22 mouse cellular contexts compared by ENCODE assay signal in the genomic region with DNA sequence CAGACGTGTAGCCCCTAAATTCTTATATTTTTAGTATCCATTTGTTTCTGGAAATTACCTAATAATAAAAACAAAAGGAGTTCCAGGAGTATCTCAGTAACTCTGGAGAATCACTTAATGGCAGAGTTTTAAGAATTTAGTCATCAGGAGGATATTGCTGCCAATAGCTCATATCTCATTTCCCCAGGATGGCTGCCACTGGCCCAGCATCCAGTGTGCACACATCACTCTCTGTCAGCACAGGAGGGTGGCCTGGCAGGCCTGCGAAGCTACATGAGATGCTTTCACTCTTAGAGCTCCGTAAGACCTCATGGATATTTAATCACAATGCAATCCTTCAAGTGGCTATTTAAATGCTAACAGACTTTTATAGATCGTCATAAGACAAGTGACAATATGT. TPM values are rescaled to one million over a fixed set of nuclear protein-coding genes. Genes with fewer than 3 reads are reported as not detected.
DNase-seq lines count a peak whose midpoint lies in the region; ATAC-seq lines count a peak whose summit lies in the region.
"Had no signal": no experiment of that assay in that cellular context is flagged by ENCODE, and none has a peak within 500 bp of the region (broad histone marks: within the 10 kb centered on the region; RNA-seq: fewer than 3 reads in every experiment).

No protein-coding gene starts in this region.

- H3K9ac ChIP-seq in intestine, embryonic 16.5 days (ENCODE audit: low read depth, low read length): no peak overlapping the region
- H3K9ac ChIP-seq: embryonic facial prominence, embryonic 13.5 days; hindbrain, embryonic 12.5 days; midbrain, embryonic 12.5 days had no signal

- intact Hi-C loops in heart, postnatal 14 days (cut with DNase I): no loop called here

- no peak overlapping the region for H3K4me2 ChIP-seq in intestine, embryonic 16.5 days (ENCODE audit: low read depth, low read length)
- H3K4me2 ChIP-seq: embryonic facial prominence, embryonic 13.5 days; hindbrain, embryonic 12.5 days; liver, embryonic 11.5 days; midbrain, embryonic 12.5 days had no signal

- H3K4me1 ChIP-seq in heart, embryonic 10.5 days: peaks cover 24% of the 10 kb centered on the region
- H3K4me1 ChIP-seq in intestine, embryonic 16.5 days (ENCODE audit: control insufficient read depth, insufficient read depth, low read length): 0 out of 2 replicates have a peak, but pooled peaks cover 3% of the 10 kb centered on the region

- H3K27ac ChIP-seq in heart, embryonic 10.5 days: no peak overlapping the region
- no peak overlapping the region for H3K27ac ChIP-seq in intestine, embryonic 16.5 days (ENCODE audit: low read length)
- H3K27ac ChIP-seq: embryonic facial prominence, embryonic 13.5 days; hindbrain, embryonic 12.5 days; left cerebral cortex, adult 2 months; limb, embryonic 10.5 days; midbrain, embryonic 12.5 days had no signal

- peak; percentile 38 to 66 for DNase-seq in heart, adult 18-20 months
- no peak for DNase-seq in heart, embryonic 10.5 days (ENCODE audit: low spot score)
- DNase-seq in 3T3-L1 (ENCODE audit: low read depth, low spot score): peak; percentile 48
- peak; percentile 34 for DNase-seq in gastrocnemius, postnatal 10 days
- peak; percentile 40 to 42 for DNase-seq in heart, postnatal 14 days
- no peak for DNase-seq in thymus, postnatal 25 days
- no peak for DNase-seq in right cerebral cortex, postnatal 14 days
- DNase-seq: B cell, adult 2 months; cerebellum, adult 8-10 months; kidney, postnatal 14 days; lung, adult 2 months; lung, postnatal 36 days; right cerebral cortex, postnatal 4 days; thymus, postnatal 4 days had no signal

- no peaks in the 10 kb centered on the region for H3K9me3 ChIP-seq in heart, embryonic 10.5 days
- H3K9me3 ChIP-seq in intestine, embryonic 16.5 days (ENCODE audit: control insufficient read depth, low read length): no peaks in the 10 kb centered on the region
- H3K9me3 ChIP-seq: embryonic facial prominence, embryonic 13.5 days; hindbrain, embryonic 12.5 days; limb, embryonic 10.5 days; midbrain, embryonic 12.5 days had no signal

- H3K36me3 ChIP-seq in heart, embryonic 10.5 days: peaks cover 12% of the 10 kb centered on the region; the same call in 1 of the 2 replicates
- H3K36me3 ChIP-seq in intestine, embryonic 16.5 days (ENCODE audit: control insufficient read depth, insufficient read depth, low read length): no peaks in the 10 kb centered on the region
- H3K36me3 ChIP-seq: hindbrain, embryonic 12.5 days; limb, embryonic 10.5 days; midbrain, embryonic 12.5 days had no signal

- no peak for ATAC-seq in intestine, embryonic 16.5 days
- ATAC-seq: intestine, postnatal 0 days had no signal

- no peak overlapping the region for H3K4me3 ChIP-seq in heart, embryonic 10.5 days
- H3K4me3 ChIP-seq in intestine, embryonic 16.5 days (ENCODE audit: low read length): no peak overlapping the region
- H3K4me3 ChIP-seq: embryonic facial prominence, embryonic 13.5 days; hindbrain, embryonic 12.5 days; left cerebral cortex, adult 2 months; limb, embryonic 10.5 days; midbrain, embryonic 12.5 days had no signal

- peaks cover 18% of the 10 kb centered on the region; the same call in 1 of the 2 replicates for H3K27me3 ChIP-seq in heart, embryonic 10.5 days (ENCODE audit: insufficient read depth, poor library complexity, severe bottlenecking)
- no peaks in the 10 kb centered on the region for H3K27me3 ChIP-seq in intestine, embryonic 16.5 days (replicated peaks; ENCODE audit: control insufficient read depth, insufficient read depth, low read length)
- H3K27me3 ChIP-seq: embryonic facial prominence, embryonic 13.5 days; hindbrain, embryonic 12.5 days; midbrain, embryonic 12.5 days had no signal

- WGBS in heart, embryonic 10.5 days: 71% methylated on average over 4 of the region's 4 CpGs
- 67% methylated on average over 4 of the region's 4 CpGs for WGBS in intestine, embryonic 16.5 days

RNA-seq across cellular contexts. Expression of a gene that starts 34.0 kb away (rescaled TPM):
- 10 to 100 TPM; 12.1 to 12.4 TPM for total RNA-seq in heart, adult 18-20 months (2021)
- polyA plus RNA-seq in heart, embryonic 10.5 days (2016; fragmentation: Nextera tagmentation; extraction: Ambion mirVana): 5.3 and 5.5 TPM in 2 replicates
- total RNA-seq in gastrocnemius, postnatal 10 days (2021): 1 to 10 TPM; 5.0 to 7.5 TPM
- total RNA-seq in heart, postnatal 14 days (2021): 10 to 100 TPM in 1 of 2 experiments, 1 to 10 TPM in 1; 9.9 to 10.9 TPM
- polyA plus RNA-seq in intestine, embryonic 16.5 days (2015; fragmentation: Nextera tagmentation; extraction: Ambion mirVana): 4.1 TPM in 2 replicates

Comparison
In these comparisons a context has a peak if more than half of its experiments do, and no peak if none do; other contexts are left out.
1. DNase-seq: peak in heart, adult 18-20 months (2 of 2), 3T3-L1 (single experiment), gastrocnemius, postnatal 10 days (single experiment) and heart, postnatal 14 days (2 of 2); none in heart, embryonic 10.5 days (single experiment), thymus, postnatal 25 days (single experiment) and right cerebral cortex, postnatal 14 days (single experiment).